Mouse (Mus musculus) embryonic facial prominence, embryonic 11.5 days (tissue): Measurements from ENCODE around the gene Gspt1. TPM values are rescaled to one million over a fixed set of nuclear protein-coding genes. Genes with fewer than 3 reads are reported as not detected.
A peak's percentile ranks its signal among the peaks of the same experiment; 100 is the strongest.
"Not testable (repeated sequence)": the region's sequence is repeated elsewhere in the genome, so short reads cannot be mapped to it uniquely, and the experiment has no call there.

Experiments
- ATAC-seq: fragments of 200-750 bp; cut with Nextera tagmentation; replicated peaks from 2 replicates; pipeline ENCODE4 v1.8.0; 2017; ENCODE audit warnings: low read depth; ENCODE audit not compliant: insufficient number of reproducible peaks, low FRiP score, low TSS enrichment
- DNase-seq: peaks from one replicate; pipeline ENCODE4 v3.0.0-alpha.2; 2015; ENCODE audit warnings: low spot score
- H3K27ac ChIP-seq: fragments of 300-500 bp; sonication (generic); replicated peaks from 2 replicates; pipeline ENCODE4 v1.5.1; 2014; ENCODE audit warnings: mild to moderate bottlenecking, low read depth, low read length, control low read depth
- H3K27me3 ChIP-seq: fragments of 300-500 bp; sonication (generic); 2 replicates; pipeline ENCODE4 v1.6.1; 2014; ENCODE audit warnings: mild to moderate bottlenecking, low read length, moderate library complexity, mixed read lengths; ENCODE audit not compliant: control insufficient read depth, insufficient read depth
- H3K36me3 ChIP-seq: fragments of 300-500 bp; sonication (generic); replicated peaks from 2 replicates; pipeline ENCODE4 v1.6.1; 2014; ENCODE audit warnings: low read depth, mild to moderate bottlenecking, low read length, moderate library complexity, mixed read lengths; ENCODE audit not compliant: control insufficient read depth, insufficient read depth
- H3K4me1 ChIP-seq: fragments of 300-500 bp; sonication (generic); 2 replicates; pipeline ENCODE4 v1.6.1; 2014; ENCODE audit warnings: low read length, mixed read lengths; ENCODE audit not compliant: control insufficient read depth, insufficient read depth
- H3K4me2 ChIP-seq: fragments of 300-500 bp; sonication (generic); 2 replicates; pipeline ENCODE4 v1.6.1; 2014; ENCODE audit warnings: low read depth, mild to moderate bottlenecking, control low read depth, low read length, moderate library complexity
- H3K4me3 ChIP-seq: fragments of 300-500 bp; sonication (generic); 2 replicates; pipeline ENCODE4 v1.5.1; 2014; ENCODE audit warnings: low read depth, low read length, control low read depth
- H3K9ac ChIP-seq: fragments of 300-500 bp; sonication (generic); replicated peaks from 2 replicates; pipeline ENCODE4 v1.6.1; 2014; ENCODE audit warnings: mild to moderate bottlenecking, control low read depth, low read length
- H3K9me3 ChIP-seq: fragments of 300-500 bp; sonication (generic); replicated peaks from 2 replicates; pipeline ENCODE4 v1.6.1; 2016; ENCODE audit warnings: mild to moderate bottlenecking, low read length, inconsistent platforms, mixed read lengths; ENCODE audit not compliant: control insufficient read depth
- WGBS: fragments of 180-500 bp; shearing (Covaris S2); extraction: QIAGEN DNeasy Blood & Tissue Kit; methylation state at CpG from one replicate; pipeline ENCODE4 v1.1.7; 2014; 5-methylcytosine and 5-hydroxymethylcytosine counted together
- polyA plus RNA-seq: library from polyadenylated mRNA; unstranded; fragments of >200 nt; fragmentation: Nextera tagmentation; extraction: Ambion mirVana; gene quantifications from 2 replicates; pipeline ENCODE4 v1.2.1, GENCODE M21; 2014

Gene Gspt1
- polyA plus RNA-seq: 102 and 109 TPM in 2 replicates

DNA sequence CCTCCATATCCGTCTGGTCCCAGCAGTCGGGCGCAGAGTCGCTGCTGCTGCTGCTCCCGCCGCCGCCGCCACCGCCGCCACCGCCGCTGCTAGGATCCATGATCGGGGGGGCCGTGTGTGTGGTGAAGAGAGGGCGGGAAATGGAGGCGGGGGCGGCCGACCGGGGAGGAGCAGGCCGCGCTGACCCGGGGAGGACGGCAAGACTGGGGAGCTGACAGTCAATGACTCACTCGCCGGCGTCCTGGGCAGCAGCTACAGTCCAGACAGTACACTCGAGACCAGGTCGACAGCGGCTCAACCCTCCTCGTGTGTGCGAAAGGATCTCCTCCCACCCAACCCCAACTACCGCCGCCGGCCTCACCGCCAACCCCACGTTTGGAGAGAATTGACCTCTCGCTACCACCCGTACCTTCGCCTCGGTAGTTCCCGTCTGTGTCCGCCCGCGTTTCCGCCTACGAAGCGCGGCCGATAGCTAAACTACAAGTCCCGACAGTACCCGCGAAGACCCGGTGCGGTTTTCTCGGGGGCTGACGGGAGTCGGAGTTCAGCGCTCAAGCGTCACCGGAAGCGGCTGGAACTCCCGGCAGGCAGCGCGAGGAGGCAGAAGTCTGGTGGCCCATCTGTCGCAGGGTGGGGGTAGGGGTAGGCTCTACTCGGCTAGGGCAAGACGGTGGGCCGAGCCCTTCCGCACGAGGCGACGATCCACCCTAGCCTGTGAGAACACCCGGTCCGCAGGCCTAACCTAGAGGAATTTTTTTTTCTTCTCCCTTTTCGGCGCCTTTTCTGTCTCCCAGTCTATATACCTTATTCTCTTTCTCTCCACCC, at the start of gene Gspt1:
Gspt1 (minus strand) TSS at position 428 of the 825 bp plus-strand sequence.
- Histone ChIP-seq H3K9ac (peak within 1 kb of the TSS; percentile 95), H3K36me3 (no peaks in the 10 kb centered on the region), H3K27me3 (no peaks in the 10 kb centered on the region), H3K9me3 (no peaks in the 10 kb centered on the region), H3K27ac (peak within 1 kb of the TSS; percentile 89), H3K4me3 (peak within 1 kb of the TSS; percentile 100), H3K4me1 (no peaks in the 10 kb centered on the region; the same call in 1 of the 2 replicates), H3K4me2 (peak within 1 kb of the TSS; percentile 82)
- DNase-seq (peak; percentile 99), ATAC-seq (peak; percentile 98)
- under 1% methylated on average over 76 of the region's 76 CpGs for WGBS

DNA sequence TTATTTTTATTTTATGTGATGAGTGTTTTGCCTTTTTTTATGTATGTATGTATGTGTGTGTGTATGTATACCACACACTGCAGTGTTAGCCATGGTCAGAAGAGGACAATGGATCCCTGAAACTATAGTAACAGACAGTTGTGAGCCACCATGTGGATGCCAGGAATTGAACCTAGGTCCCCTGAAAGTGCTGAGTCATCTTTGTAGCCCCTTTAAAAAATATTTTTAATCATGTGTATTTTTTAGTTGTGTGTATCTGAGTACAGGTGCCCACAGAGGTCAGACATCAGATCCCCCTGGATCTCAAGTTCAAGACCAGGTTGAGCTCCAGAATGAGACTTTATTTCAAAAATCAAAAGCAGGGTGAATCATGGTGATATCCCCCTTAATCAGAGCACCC, 49.6 kb upstream of the Gspt1 start:
- Histone ChIP-seq H3K4me2 (no peak overlapping the region), H3K36me3 (no peaks in the 10 kb centered on the region), H3K27me3 (no peaks in the 10 kb centered on the region), H3K4me1 (no peaks in the 10 kb centered on the region), H3K9me3 (no peaks in the 10 kb centered on the region), H3K9ac (no peak overlapping the region), H3K27ac (no peak overlapping the region), H3K4me3 (no peak overlapping the region)
- no peak for DNase-seq
- ATAC-seq: no peak

DNA sequence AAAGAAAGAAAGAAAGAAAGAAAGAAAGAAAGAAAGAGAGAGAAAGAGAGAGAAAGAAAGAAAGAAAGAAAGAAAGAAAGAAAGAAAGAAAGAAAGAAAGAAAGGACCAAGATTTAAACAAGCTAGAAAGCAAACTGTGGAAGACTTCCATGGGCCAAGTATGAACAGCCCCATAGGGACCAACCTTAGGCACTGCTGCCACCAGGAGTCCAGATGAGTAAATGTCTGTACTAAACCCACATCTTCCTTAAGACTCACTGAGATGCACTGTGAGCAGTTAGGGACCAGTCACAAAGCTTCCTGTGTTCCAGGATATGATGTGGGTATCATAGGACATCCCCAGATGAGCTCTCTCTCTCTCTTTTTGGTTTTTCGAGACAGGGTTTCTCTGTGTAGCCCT, 43.6 kb upstream of the Gspt1 start:
- not testable (repeated sequence) for H3K9ac ChIP-seq, DNase-seq, H3K27ac ChIP-seq, H3K4me3 ChIP-seq, H3K4me2 ChIP-seq, H3K9me3 ChIP-seq, H3K36me3 ChIP-seq, H3K27me3 ChIP-seq, ATAC-seq, H3K4me1 ChIP-seq
- 65% methylated on average over 1 of the region's 1 CpGs for WGBS

GRCm38 (mm10) chr16:11295583-11295982, 41.5 kb upstream of the Gspt1 start:
- DNase-seq, H3K4me2 ChIP-seq, H3K9ac ChIP-seq, H3K36me3 ChIP-seq, H3K4me3 ChIP-seq, ATAC-seq, H3K27ac ChIP-seq, H3K9me3 ChIP-seq, H3K27me3 ChIP-seq, H3K4me1 ChIP-seq: not testable (repeated sequence)
- WGBS: 76% methylated on average over 4 of the region's 4 CpGs

DNA sequence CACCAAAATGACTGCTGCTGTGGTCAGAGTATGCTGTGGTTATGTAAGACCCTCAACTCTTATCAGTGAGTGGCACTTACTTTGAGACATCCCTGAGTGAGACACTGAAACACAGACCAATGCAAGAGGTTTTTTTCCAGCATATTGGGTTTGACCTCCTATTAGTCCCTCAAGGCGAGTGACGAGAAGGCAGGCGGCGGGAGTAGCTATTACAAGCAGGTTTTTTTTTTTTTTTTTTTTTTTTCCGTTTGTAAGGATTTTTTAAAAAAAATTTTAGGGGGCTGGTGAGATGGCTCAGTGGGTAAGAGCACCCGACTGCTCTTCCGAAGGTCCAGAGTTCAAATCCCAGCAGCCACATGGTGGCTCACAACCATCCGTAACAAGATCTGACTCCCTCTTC, 34.7 kb upstream of the Gspt1 start:
- not testable (repeated sequence) for H3K4me1 ChIP-seq, H3K27me3 ChIP-seq, H3K27ac ChIP-seq, DNase-seq, H3K4me3 ChIP-seq, H3K36me3 ChIP-seq, ATAC-seq, H3K9ac ChIP-seq, H3K4me2 ChIP-seq, H3K9me3 ChIP-seq
- WGBS: 93% methylated on average over 7 of the region's 8 CpGs

DNA sequence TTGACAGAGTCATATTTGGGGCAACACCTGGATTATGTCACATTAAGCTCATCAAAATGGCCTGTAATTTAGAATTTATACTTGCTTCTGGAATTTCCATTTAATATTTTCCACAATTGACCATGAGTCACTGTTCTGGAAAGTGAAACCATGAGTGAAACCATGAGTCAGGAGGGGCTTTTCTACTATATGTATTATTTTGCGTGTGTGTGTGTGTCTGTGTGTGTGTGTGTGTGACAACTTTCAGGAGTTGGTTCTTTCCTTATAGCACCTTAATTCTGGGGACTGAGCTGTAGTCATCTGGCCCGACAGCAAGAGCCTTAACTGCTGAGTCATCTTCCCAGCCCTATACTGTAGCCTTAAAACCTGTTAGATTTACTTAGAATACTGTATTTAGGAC, 31.8 kb upstream of the Gspt1 start:
- Histone ChIP-seq H3K36me3 (no peaks in the 10 kb centered on the region), H3K4me3 (no peak overlapping the region), H3K9ac (no peak overlapping the region), H3K27ac (no peak overlapping the region), H3K4me2 (no peak overlapping the region), H3K27me3 (no peaks in the 10 kb centered on the region), H3K4me1 (no peaks in the 10 kb centered on the region), H3K9me3 (no peaks in the 10 kb centered on the region)
- DNase-seq (no peak), ATAC-seq (no peak)
- 75% methylated on average over 2 of the region's 2 CpGs for whole genome bisulfite sequencing

GRCm38 (mm10) chr16:11284881-11285280, 30.8 kb upstream of the Gspt1 start:
- H3K27ac ChIP-seq: no peak overlapping the region
- no peak overlapping the region for H3K9ac ChIP-seq
- no peaks in the 10 kb centered on the region for H3K9me3 ChIP-seq
- H3K4me3 ChIP-seq: no peak overlapping the region
- no peaks in the 10 kb centered on the region for H3K36me3 ChIP-seq
- no peak for ATAC-seq
- no peak for DNase-seq
- WGBS: 89% methylated on average over 2 of the region's 2 CpGs
- no peaks in the 10 kb centered on the region for H3K27me3 ChIP-seq
- H3K4me2 ChIP-seq: no peak overlapping the region
- H3K4me1 ChIP-seq: no peaks in the 10 kb centered on the region

- DNase-seq: no peak
- no peaks in the 10 kb centered on the region for H3K9me3 ChIP-seq
- WGBS: 77% methylated on average over 5 of the region's 5 CpGs
- no peaks in the 10 kb centered on the region for H3K36me3 ChIP-seq
- ATAC-seq: no peak
- H3K9ac ChIP-seq: no peak overlapping the region
- no peak overlapping the region for H3K4me2 ChIP-seq
- H3K4me1 ChIP-seq: no peaks in the 10 kb centered on the region
- H3K27ac ChIP-seq: no peak overlapping the region
- no peak overlapping the region for H3K4me3 ChIP-seq
- no peaks in the 10 kb centered on the region for H3K27me3 ChIP-seq
These were observed 28.6 kb upstream of the Gspt1 start for GRCm38 (mm10) chr16:11282655-11283232.
